Mouse (Mus musculus) B cell, adult 62 days (primary cell): ENCODE data around the gene Reg2. TPM values are rescaled to one million over a fixed set of nuclear protein-coding genes. Genes with fewer than 3 reads are reported as not detected.

Source experiments
- total RNA-seq: library from RNA; stranded (reverse); gene quantifications from 4 replicates; pipeline ENCODE4 v1.2.4, GENCODE M21; 2023

The Reg2 gene
- not detected in 4 replicates for total RNA-seq

DNA sequence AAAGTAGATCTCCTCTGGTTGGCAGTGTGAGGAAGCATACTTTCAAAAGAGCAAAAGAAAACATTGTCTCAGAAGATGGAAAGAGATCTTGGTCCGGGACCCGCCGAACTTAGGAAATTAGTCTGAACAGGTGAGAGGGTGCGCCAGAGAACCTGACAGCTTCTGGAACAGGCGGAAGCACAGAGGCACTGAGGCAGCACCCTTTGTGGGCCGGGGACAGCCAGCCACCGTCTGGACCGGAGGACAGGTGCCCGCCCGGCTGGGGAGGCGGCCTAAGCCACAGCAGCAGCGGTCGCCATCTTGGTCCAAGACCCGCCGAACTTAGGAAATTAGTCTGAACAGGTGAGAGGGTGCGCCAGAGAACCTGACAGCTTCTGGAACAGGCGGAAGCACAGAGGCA is at the start of gene Reg2:
Reg2 (plus strand) TSS at position 301 of the 400 bp plus-strand sequence.

GRCm38 (mm10) chr6:78370357-78370756 is 25.1 kb upstream of the Reg2 start, which contains the start of gene Reg3b:
Reg3b (plus strand) TSS chr6:78370657.

GRCm38 (mm10) chr6:78378765-78379164 is 16.7 kb upstream of the Reg2 start, which contains the start of gene Reg3d:
Reg3d (minus strand) TSS chr6:78378865.

DNA sequence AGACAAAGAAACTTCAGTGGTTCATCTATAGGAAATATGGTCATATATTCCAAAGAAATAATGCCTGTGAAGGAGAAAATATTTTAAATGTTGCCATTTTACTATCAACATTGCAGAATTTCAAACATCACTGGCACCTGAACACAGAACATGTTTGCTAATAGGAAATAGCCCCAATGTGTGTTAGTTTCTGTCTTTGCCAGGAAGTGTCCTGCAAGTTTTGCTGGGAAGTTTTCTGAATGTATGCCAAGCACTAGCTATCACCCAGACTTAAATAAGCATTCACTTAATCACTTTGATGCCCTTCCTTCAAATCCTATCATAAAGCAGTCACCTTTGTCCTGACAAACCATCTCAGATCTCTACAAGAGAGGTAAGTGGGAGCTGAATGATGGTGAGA is 15.0 kb upstream of the Reg2 start, which contains the start of gene Reg3a:
Reg3a (plus strand) TSS at position 301 of the 400 bp plus-strand sequence.

DNA sequence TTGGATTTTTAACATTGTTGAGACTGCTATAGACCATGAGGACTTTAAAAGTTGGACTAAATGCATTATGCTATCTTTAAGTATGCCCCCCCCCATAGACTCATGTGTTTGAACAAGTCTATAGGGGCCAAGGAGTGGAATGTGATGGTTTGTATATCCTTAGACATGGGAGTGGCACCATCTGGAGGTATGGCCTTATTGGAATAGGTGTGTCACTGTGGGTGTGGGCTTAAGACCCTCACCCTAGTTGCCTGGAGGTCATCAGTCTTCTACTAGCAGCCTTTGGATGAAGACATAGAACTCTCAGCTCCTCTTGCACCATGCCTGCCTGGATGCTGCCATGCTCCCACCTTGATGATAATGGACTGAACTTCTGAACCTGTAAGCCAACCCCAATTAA is 27.0 kb downstream of the Reg2 start, which contains the start of gene Reg1:
Reg1 (plus strand) TSS at position 301 of the 400 bp plus-strand sequence.

Other genes starting within 250 kb of the Reg2 start
- not detected in 4 replicates for gene Reg3b, start 25.0 kb upstream of the Reg2 start, total RNA-seq
- not detected in 4 replicates for gene Reg3d, start 16.8 kb upstream of the Reg2 start, total RNA-seq
- not detected in 4 replicates for gene Reg3a, start 14.9 kb upstream of the Reg2 start, total RNA-seq
- not detected in 4 replicates for gene Reg1, start 27.1 kb downstream of the Reg2 start, total RNA-seq
- gene Reg3g, start 73.2 kb downstream of the Reg2 start, total RNA-seq = not detected in 4 replicates